Mouse (Mus musculus) cerebellum, adult 2 months (tissue): ENCODE data around the gene Efna2.
A peak's percentile ranks its signal among the peaks of the same experiment; 100 is the strongest.

Experiments
- CTCF ChIP-seq: fragments of 200-500 bp; IDR thresholded peaks from 2 replicates; pipeline ENCODE4 v1.5.1; 2011; ENCODE audit warnings: low read depth, mild to moderate bottlenecking, control low read depth, low read length, moderate library complexity, borderline replicate concordance; ENCODE audit not compliant: insufficient read depth
- POLR2A ChIP-seq: fragments of 200-500 bp; IDR thresholded peaks from 2 replicates; pipeline ENCODE4 v1.6.1; 2011; ENCODE audit warnings: low read length, control low read depth, borderline replicate concordance; ENCODE audit not compliant: insufficient read depth

DNA sequence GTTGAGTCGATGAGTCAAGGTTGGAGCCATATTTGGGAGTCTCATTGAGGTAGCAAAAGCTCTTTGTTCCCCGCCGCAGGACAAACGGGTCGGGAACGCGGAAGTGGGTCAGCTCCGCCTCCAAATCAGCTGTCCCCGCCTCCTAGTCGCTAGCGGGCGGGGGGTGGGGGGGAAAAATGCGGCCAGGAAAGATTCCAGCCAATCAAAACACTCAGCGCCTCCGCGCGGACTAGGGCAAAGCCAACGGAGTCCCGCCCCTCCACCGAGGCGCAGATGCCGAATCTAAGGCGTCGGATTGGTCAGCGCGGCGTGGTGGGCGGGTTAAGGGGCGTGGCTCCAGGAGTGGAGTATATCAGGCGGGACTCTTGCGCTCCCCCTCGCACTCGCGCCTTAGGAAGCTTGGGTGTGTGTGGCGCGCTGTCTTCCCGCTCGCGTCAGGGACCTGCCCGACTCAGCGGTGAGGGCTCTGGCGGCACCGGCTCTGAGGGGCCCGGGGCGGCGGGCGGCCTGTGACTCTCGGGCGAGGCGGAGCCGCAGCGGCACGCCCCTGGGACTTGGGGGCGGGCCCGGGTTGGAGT lies 11.7 kb upstream of the Efna2 start:
- TF ChIP-seq POLR2A (peak; percentile 97), CTCF (no peak)
